Mouse (Mus musculus): ENCODE data around the gene Fcho1. TPM values are rescaled to one million over a fixed set of nuclear protein-coding genes. Genes with fewer than 3 reads are reported as not detected.

Gene Fcho1
- polyA plus RNA-seq, 1 experiment from 2014 or later: 1.4 TPM

Other genes with a start within 250 kb of the Fcho1 start
- 1.5 and 1.8 TPM in 2 replicates for gene Ano8, start 239.8 kb downstream of the Fcho1 start, polyA plus RNA-seq (2014; fragmentation: Nextera tagmentation; extraction: Ambion mirVana)
- gene Gtpbp3, start 237.6 kb downstream of the Fcho1 start, polyA plus RNA-seq (2014; fragmentation: Nextera tagmentation; extraction: Ambion mirVana): 3.3 and 4.4 TPM in 2 replicates
- gene Plvap, start 214.0 kb downstream of the Fcho1 start, polyA plus RNA-seq (2014; fragmentation: Nextera tagmentation; extraction: Ambion mirVana): 109 and 121 TPM in 2 replicates
- gene Ccdc194, start 200.0 kb downstream of the Fcho1 start, polyA plus RNA-seq (2014; fragmentation: Nextera tagmentation; extraction: Ambion mirVana): 0.35 and 0.89 TPM in 2 replicates
- gene Bst2, start 188.3 kb downstream of the Fcho1 start, polyA plus RNA-seq (2014; fragmentation: Nextera tagmentation; extraction: Ambion mirVana): 10.8 and 19.0 TPM in 2 replicates
- 62.2 and 64.0 TPM in 2 replicates for gene Mvb12a, start 182.8 kb downstream of the Fcho1 start, polyA plus RNA-seq (2014; fragmentation: Nextera tagmentation; extraction: Ambion mirVana)
- 0.53 TPM in 1 of 2 replicates, not detected in the other for gene Tmem221, start 166.8 kb downstream of the Fcho1 start, polyA plus RNA-seq (2014; fragmentation: Nextera tagmentation; extraction: Ambion mirVana)
- not detected in 2 replicates for gene Nxnl1, start 159.1 kb downstream of the Fcho1 start, polyA plus RNA-seq (2014; fragmentation: Nextera tagmentation; extraction: Ambion mirVana)
- gene Slc27a1, start 156.8 kb downstream of the Fcho1 start, polyA plus RNA-seq (2014; fragmentation: Nextera tagmentation; extraction: Ambion mirVana): 14.6 and 15.3 TPM in 2 replicates
- gene Pgls, start 133.5 kb downstream of the Fcho1 start, polyA plus RNA-seq (2014; fragmentation: Nextera tagmentation; extraction: Ambion mirVana): 199 and 201 TPM in 2 replicates
- gene Fam129c, start 128.1 kb downstream of the Fcho1 start, polyA plus RNA-seq (2014; fragmentation: Nextera tagmentation; extraction: Ambion mirVana): 1.4 and 1.5 TPM in 2 replicates
- 58.1 and 61.6 TPM in 2 replicates for gene Colgalt1, start 114.7 kb downstream of the Fcho1 start, polyA plus RNA-seq (2014; fragmentation: Nextera tagmentation; extraction: Ambion mirVana)
- gene Unc13a, start 54.0 kb downstream of the Fcho1 start, polyA plus RNA-seq (2014; fragmentation: Nextera tagmentation; extraction: Ambion mirVana): 0.38 and 0.89 TPM in 2 replicates
- gene Jak3, start 49.4 kb downstream of the Fcho1 start, polyA plus RNA-seq (2014; fragmentation: Nextera tagmentation; extraction: Ambion mirVana): 5.9 and 6.3 TPM in 2 replicates
- 2.4 and 2.7 TPM in 2 replicates for gene Insl3, start 36.5 kb downstream of the Fcho1 start, polyA plus RNA-seq (2014; fragmentation: Nextera tagmentation; extraction: Ambion mirVana)
- gene B3gnt3, start 23.9 kb downstream of the Fcho1 start, polyA plus RNA-seq (2014; fragmentation: Nextera tagmentation; extraction: Ambion mirVana): 3.0 and 3.1 TPM in 2 replicates
- gene Zfp709, start 156.3 kb upstream of the Fcho1 start, polyA plus RNA-seq (2014; fragmentation: Nextera tagmentation; extraction: Ambion mirVana): 4.9 and 5.8 TPM in 2 replicates
- 3.5 and 3.8 TPM in 2 replicates for gene Zfp882, start 182.9 kb upstream of the Fcho1 start, polyA plus RNA-seq (2014; fragmentation: Nextera tagmentation; extraction: Ambion mirVana)
- gene Zfp617, start 182.9 kb upstream of the Fcho1 start, polyA plus RNA-seq (2014; fragmentation: Nextera tagmentation; extraction: Ambion mirVana): 27.8 and 28.2 TPM in 2 replicates
- 13.6 and 15.0 TPM in 2 replicates for gene Zfp961, start 225.3 kb upstream of the Fcho1 start, polyA plus RNA-seq (2014; fragmentation: Nextera tagmentation; extraction: Ambion mirVana)